Mouse (Mus musculus) bone marrow, adult 2 months (tissue): ENCODE data around the gene Adamtsl5. TPM values are rescaled to one million over a fixed set of nuclear protein-coding genes. Genes with fewer than 3 reads are reported as not detected.
A peak's percentile ranks its signal among the peaks of the same experiment; 100 is the strongest.

Source experiments
- H3K27ac ChIP-seq: fragments of 200-500 bp; 2 replicates; pipeline ENCODE4 v1.5.1; 2012; ENCODE audit warnings: low read depth, mild to moderate bottlenecking, control low read depth, inconsistent platforms, low read length; ENCODE audit not compliant: control insufficient read depth, poor library complexity, insufficient read depth
- H3K4me1 ChIP-seq: fragments of 200-500 bp; 2 replicates; pipeline ENCODE4 v1.6.1; 2011; ENCODE audit warnings: low read length; ENCODE audit not compliant: control insufficient read depth, insufficient read depth
- H3K4me3 ChIP-seq: fragments of 200-500 bp; replicated peaks from 2 replicates; pipeline ENCODE3; 2011; ENCODE audit warnings: mild to moderate bottlenecking, low read depth, low read length, control low read depth; ENCODE audit not compliant: control insufficient read depth
- CTCF ChIP-seq: fragments of 200-500 bp; IDR thresholded peaks from 2 replicates; pipeline ENCODE4 v1.5.1; 2011; ENCODE audit warnings: low read length, control low read depth; ENCODE audit not compliant: control insufficient read depth, insufficient read depth
- POLR2A ChIP-seq: fragments of 200-500 bp; IDR thresholded peaks from 2 replicates; pipeline ENCODE4 v1.6.1; 2011; ENCODE audit warnings: low read depth, mild to moderate bottlenecking, control low read depth, low read length, borderline replicate concordance; ENCODE audit not compliant: control insufficient read depth
- WGBS: fragments of 180-500 bp; shearing (Covaris S2); methylation state at CpG from one replicate; pipeline ENCODE4 v1.1.7; 2018; 5-methylcytosine and 5-hydroxymethylcytosine counted together
- polyA plus RNA-seq: library from polyadenylated mRNA; stranded (reverse); fragments of >200 nt; gene quantifications from 2 replicates; pipeline ENCODE4 v1.2.4, GENCODE M21; 2011; ENCODE audit warnings: low replicate concordance; ENCODE audit not compliant: missing spikeins, insufficient read depth, insufficient read length

The Adamtsl5 gene
- polyA plus RNA-seq, 1 experiment, result 8.6 TPM

DNA sequence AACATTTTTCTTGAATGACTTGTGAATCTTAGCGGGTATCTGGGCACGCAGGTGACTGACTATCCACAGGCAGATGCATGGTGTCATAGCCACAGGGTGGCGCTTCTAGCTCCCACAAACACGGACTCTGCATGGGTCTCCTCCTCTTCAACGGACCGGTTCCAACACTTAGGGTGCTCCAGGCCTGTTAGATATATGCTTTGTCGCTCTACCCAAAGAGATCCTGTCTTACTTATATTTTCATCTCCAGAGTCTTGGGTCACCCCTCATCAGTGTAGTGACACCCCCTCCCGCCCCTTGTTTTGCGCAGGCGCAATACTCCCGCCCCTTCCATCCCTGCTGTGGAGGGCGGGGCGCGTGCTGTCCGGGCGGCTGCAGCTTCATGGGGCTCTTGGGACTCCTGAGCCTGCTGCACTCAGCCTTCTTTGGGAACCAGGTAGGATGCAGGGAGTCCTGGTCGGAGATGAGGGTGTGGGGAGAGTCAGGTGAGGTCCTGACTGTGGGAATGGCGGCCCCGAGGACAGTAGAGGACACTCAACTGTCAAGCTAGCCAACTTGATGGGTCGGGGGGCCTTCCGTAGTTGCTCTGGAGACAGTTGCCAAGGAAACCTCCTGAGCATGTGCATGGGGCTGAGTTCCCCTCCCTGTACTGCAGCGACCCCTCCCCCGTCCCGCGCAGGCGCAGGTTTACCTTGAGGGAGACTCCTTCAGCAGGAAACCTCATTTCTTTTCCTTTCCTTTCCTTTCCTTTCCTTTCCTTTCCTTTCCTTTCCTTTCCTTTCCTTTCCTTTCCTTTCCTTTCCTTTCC lies 52.4 kb downstream of the Adamtsl5 start, which contains the start of gene Apc2:
Apc2 (plus strand) TSS at position 360 of the 808 bp plus-strand sequence.
- Histone ChIP-seq H3K4me3 (peak within 1 kb of the TSS; percentile 25), H3K4me1 (peaks cover 3% of the 10 kb centered on the region; the same call in 1 of the 2 replicates), H3K27ac (no peak within 1 kb of the TSS)
- 6% methylated on average over 26 of the region's 26 CpGs for WGBS
- TF ChIP-seq CTCF (peak; percentile 77), POLR2A (no peak)

DNA sequence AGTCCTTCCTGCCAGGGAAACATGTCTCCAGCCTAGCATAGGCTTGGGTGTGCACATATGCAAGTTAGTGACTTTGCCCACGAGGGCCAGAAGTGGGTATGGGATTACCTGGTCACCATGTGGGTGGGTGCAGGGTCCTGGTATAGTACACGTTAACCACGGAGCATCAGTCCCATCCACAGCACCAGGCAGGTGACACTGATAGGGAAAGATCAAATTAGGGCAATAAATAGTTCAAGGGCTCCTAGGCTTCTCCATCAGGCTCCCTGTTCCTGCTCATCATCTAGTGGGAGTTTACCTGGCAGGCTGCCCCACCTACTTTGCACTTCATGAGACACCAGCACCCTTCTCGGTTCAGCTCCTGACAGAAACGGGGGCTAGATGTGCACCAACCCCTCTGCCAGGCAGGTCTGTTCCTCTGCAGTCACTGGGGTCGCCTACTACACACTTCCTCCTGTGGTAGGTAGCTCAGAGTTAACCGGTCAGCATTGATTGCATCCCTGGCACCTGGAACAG lies 53.4 kb downstream of the Adamtsl5 start:
- Histone ChIP-seq H3K27ac (no peak overlapping the region), H3K4me3 (no peak overlapping the region), H3K4me1 (peaks cover 3% of the 10 kb centered on the region; the same call in 1 of the 2 replicates)
- no peak for TF ChIP-seq POLR2A
- no peak for TF ChIP-seq CTCF
- 59% methylated on average over 7 of the region's 7 CpGs for WGBS

DNA sequence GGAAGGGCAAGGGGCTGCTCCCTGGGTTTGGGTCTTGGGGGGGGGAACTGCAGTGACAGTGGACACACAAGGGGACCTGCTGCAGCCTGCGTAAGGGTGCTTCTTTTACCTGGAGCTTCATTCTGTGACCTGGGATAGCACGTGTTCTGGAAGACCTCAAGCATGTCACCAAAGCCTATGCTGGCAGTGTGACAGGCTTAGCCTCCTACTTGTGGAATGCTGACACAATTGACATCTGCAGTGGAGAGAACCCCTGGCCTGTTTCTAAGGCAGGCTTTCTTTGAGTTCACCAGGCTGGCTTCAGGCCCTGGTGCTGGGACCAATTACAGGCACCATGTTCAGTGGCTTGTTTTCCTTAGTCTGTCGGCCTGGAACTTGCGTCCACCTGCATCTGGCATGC lies 53.9 kb downstream of the Adamtsl5 start:
- TF ChIP-seq POLR2A (no peak), CTCF (no peak)
- WGBS, result 86% methylated on average over 4 of the region's 4 CpGs
- peaks cover 3% of the 10 kb centered on the region; the same call in 1 of the 2 replicates for H3K4me1 ChIP-seq
- H3K4me3 ChIP-seq, result no peak overlapping the region
- H3K27ac ChIP-seq, result no peak overlapping the region

DNA sequence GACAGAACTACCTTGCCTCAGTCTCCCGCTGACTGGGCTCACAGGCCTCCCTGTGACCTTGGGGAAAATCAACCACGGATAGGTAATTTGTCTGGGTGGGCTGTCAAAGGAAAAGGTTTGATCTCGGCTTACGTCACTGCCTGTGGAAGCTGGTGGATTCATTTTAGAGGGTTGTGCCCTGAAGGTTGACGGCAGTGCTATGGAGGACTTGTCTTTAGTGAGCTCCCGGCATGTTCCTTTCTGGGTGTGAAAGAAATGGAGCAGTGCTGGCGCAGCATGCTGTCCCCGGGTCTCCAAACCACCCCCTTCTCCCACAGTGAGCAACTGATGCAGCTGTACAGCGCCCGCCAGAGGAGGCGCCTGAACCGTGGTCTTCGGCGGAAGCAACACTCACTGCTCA lies 54.9 kb downstream of the Adamtsl5 start:
- no peak for TF ChIP-seq POLR2A
- no peak for TF ChIP-seq CTCF
- WGBS, result 15% methylated on average over 14 of the region's 14 CpGs
- Histone ChIP-seq H3K4me3 (peak overlapping the region; percentile 83), H3K4me1 (peaks cover 3% of the 10 kb centered on the region; the same call in 1 of the 2 replicates), H3K27ac (peak overlapping the region; percentile 81; the same call in 1 of the 2 replicates)

DNA sequence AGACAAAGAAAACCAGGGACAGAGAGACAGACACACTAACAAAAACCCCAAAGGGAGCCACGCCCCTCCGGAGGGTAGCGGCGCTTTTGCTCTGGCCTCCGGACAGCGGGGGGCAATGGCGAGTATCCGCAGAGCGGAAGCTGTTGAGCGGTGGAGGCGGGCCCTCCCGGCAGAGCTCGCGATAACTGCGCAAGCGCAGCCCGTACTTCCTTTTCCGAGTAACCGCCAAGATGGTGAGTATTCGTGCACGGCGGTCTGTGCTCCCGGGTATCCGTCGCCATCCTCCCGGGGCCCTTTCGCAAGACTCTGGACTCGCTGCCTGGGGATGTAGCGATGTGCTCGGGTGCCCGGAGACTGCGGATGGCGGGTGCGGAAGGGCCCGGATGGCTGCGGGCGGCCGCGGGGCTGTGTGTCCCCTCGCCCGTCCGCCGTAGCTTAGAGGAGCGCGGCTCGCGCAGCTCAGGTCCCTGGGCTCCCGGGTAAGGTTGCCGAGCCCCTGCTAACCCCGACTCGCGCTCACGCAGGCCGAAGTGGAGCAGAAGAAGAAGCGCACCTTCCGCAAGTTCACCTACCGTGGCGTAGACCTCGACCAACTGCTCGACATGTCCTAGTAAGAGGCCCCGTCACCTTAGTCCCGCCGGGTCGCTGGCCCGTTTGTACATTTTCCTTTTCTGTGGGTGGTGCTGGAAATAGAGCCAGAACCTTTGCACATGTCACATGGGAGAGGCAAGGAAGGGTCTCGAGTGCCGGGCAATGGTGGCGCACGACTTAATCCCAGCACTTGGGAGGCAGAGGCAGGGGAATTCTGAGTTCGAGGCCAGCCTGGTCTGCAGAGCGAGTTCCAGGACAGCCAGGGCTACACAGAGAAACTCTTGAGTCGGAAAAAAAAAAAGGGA lies 55.7 kb downstream of the Adamtsl5 start, which contains the start of gene Rps15:
Rps15 (plus strand) TSS at position 203 of the 896 bp plus-strand sequence.
- Histone ChIP-seq H3K4me3 (peak within 1 kb of the TSS; percentile 83), H3K4me1 (peaks cover 3% of the 10 kb centered on the region; the same call in 1 of the 2 replicates), H3K27ac (peak within 1 kb of the TSS; percentile 81)
- TF ChIP-seq CTCF, result peak; percentile 48; the same call in 1 of the 2 replicates
- peak; percentile 96 for TF ChIP-seq POLR2A
- WGBS, result under 1% methylated on average over 72 of the region's 72 CpGs

Other genes with a start within 250 kb of the Adamtsl5 start
- gene Sbno2, start 242.8 kb downstream of the Adamtsl5 start, polyA plus RNA-seq, result 37.6 and 83.8 TPM in 2 replicates
- gene Stk11, start 232.6 kb downstream of the Adamtsl5 start, polyA plus RNA-seq, result 197 and 344 TPM in 2 replicates
- 131 and 178 TPM in 2 replicates for gene Atp5d, start 209.8 kb downstream of the Adamtsl5 start, polyA plus RNA-seq
- 3.4 and 3.7 TPM in 2 replicates for gene Cbarp, start 207.6 kb downstream of the Adamtsl5 start, polyA plus RNA-seq
- gene Midn, start 200.1 kb downstream of the Adamtsl5 start, polyA plus RNA-seq, result 36.0 and 53.2 TPM in 2 replicates
- 200 and 277 TPM in 2 replicates for gene Cirbp, start 182.4 kb downstream of the Adamtsl5 start, polyA plus RNA-seq
- 8.8 and 23.7 TPM in 2 replicates for gene 1600002K03Rik, start 175.5 kb downstream of the Adamtsl5 start, polyA plus RNA-seq
- gene Efna2, start 168.9 kb downstream of the Adamtsl5 start, polyA plus RNA-seq, result 0.70 TPM in 1 of 2 replicates, not detected in the other
- 64.4 and 77.5 TPM in 2 replicates for gene Mum1, start 122.0 kb downstream of the Adamtsl5 start, polyA plus RNA-seq
- 72.4 and 80.0 TPM in 2 replicates for gene Ndufs7, start 99.3 kb downstream of the Adamtsl5 start, polyA plus RNA-seq
- 1.7 and 5.8 TPM in 2 replicates for gene Gamt, start 87.4 kb downstream of the Adamtsl5 start, polyA plus RNA-seq
- gene Dazap1, start 86.9 kb downstream of the Adamtsl5 start, polyA plus RNA-seq, result 75.7 and 150 TPM in 2 replicates
- gene Rps15, start 56.0 kb downstream of the Adamtsl5 start, polyA plus RNA-seq, result 1,765 and 2,445 TPM in 2 replicates
- gene Apc2, start 52.4 kb downstream of the Adamtsl5 start, polyA plus RNA-seq, result 0.17 TPM in 1 of 2 replicates, not detected in the other
- gene 2310011J03Rik, start 27.9 kb downstream of the Adamtsl5 start, polyA plus RNA-seq, result 40.8 and 52.1 TPM in 2 replicates
- gene Pcsk4, start 18.9 kb downstream of the Adamtsl5 start, polyA plus RNA-seq, result 1.4 TPM in 1 of 2 replicates, not detected in the other
- gene Reep6, start 18.5 kb downstream of the Adamtsl5 start, polyA plus RNA-seq, result 4.2 and 6.5 TPM in 2 replicates
- gene Plk5, start 8.0 kb upstream of the Adamtsl5 start, polyA plus RNA-seq, result 2.2 TPM in 1 of 2 replicates, not detected in the other
- gene Mex3d, start 39.2 kb upstream of the Adamtsl5 start, polyA plus RNA-seq, result 1.4 and 1.7 TPM in 2 replicates
- 53.0 and 82.0 TPM in 2 replicates for gene Mbd3, start 51.1 kb upstream of the Adamtsl5 start, polyA plus RNA-seq
- 190 and 222 TPM in 2 replicates for gene Uqcr11, start 58.4 kb upstream of the Adamtsl5 start, polyA plus RNA-seq
- gene Tcf3, start 85.2 kb upstream of the Adamtsl5 start, polyA plus RNA-seq, result 70.7 and 138 TPM in 2 replicates
- not detected in 2 replicates for gene Onecut3, start 146.4 kb upstream of the Adamtsl5 start, polyA plus RNA-seq
- gene Atp8b3, start 190.7 kb upstream of the Adamtsl5 start, polyA plus RNA-seq, result not detected in 2 replicates
- gene Rexo1, start 213.1 kb upstream of the Adamtsl5 start, polyA plus RNA-seq, result 46.3 and 55.3 TPM in 2 replicates
- gene Klf16, start 228.9 kb upstream of the Adamtsl5 start, polyA plus RNA-seq, result 13.4 and 18.6 TPM in 2 replicates
- gene Abhd17a, start 241.9 kb upstream of the Adamtsl5 start, polyA plus RNA-seq, result 44.4 and 53.1 TPM in 2 replicates